Mouse (Mus musculus): Measurements from ENCODE around the gene Chd2.
"Not testable (repeated sequence)": the region's sequence is repeated elsewhere in the genome, so short reads cannot be mapped to it uniquely, and the experiment has no call there.

Gene Chd2

GRCm38 (mm10) chr7:73539116-73539682 is 2.4 kb downstream of the Chd2 start:
- DNase-seq (ENCODE audit: low read depth, low spot score): no peak

- no peak for DNase-seq (ENCODE audit: low read depth, low spot score)
Observed at GRCm38 (mm10) chr7:73538424-73539079, 3.1 kb downstream of the Chd2 start.

GRCm38 (mm10) chr7:73537634-73538423 is 3.8 kb downstream of the Chd2 start:
- DNase-seq (ENCODE audit: low read depth, low spot score): peak; percentile 96

GRCm38 (mm10) chr7:73537228-73537627 is 4.4 kb downstream of the Chd2 start:
- no peak for DNase-seq (ENCODE audit: low read depth, low spot score)

- no peak for DNase-seq (ENCODE audit: low read depth, low spot score)
Observed at GRCm38 (mm10) chr7:73536579-73536978, 5.1 kb downstream of the Chd2 start.

GRCm38 (mm10) chr7:73535861-73536200 is 5.8 kb downstream of the Chd2 start:
- no peak for DNase-seq (ENCODE audit: low read depth, low spot score)

GRCm38 (mm10) chr7:73534937-73535860 is 6.4 kb downstream of the Chd2 start:
- no peak for DNase-seq (ENCODE audit: low read depth, low spot score)

GRCm38 (mm10) chr7:73533457-73533856 is 8.2 kb downstream of the Chd2 start:
- no peak for DNase-seq (ENCODE audit: low read depth, low spot score)

GRCm38 (mm10) chr7:73532916-73533315 is 8.7 kb downstream of the Chd2 start:
- no peak for DNase-seq (ENCODE audit: low read depth, low spot score)

- DNase-seq (ENCODE audit: low read depth, low spot score): no peak
Observed at GRCm38 (mm10) chr7:73532139-73532538, 9.5 kb downstream of the Chd2 start.

- DNase-seq (ENCODE audit: low read depth, low spot score): no peak
Observed at GRCm38 (mm10) chr7:73531506-73532093, 10.0 kb downstream of the Chd2 start.

- no peak for DNase-seq (ENCODE audit: low read depth, low spot score)
Observed at GRCm38 (mm10) chr7:73530846-73531245, 10.8 kb downstream of the Chd2 start.

GRCm38 (mm10) chr7:73530164-73530563 is 11.5 kb downstream of the Chd2 start:
- no peak for DNase-seq (ENCODE audit: low read depth, low spot score)

- no peak for DNase-seq (ENCODE audit: low read depth, low spot score)
Observed at GRCm38 (mm10) chr7:73529261-73529660, 12.4 kb downstream of the Chd2 start.

GRCm38 (mm10) chr7:73528377-73528894 is 13.2 kb downstream of the Chd2 start:
- not testable (repeated sequence) for DNase-seq (ENCODE audit: low read depth, low spot score)

GRCm38 (mm10) chr7:73527225-73527624 is 14.4 kb downstream of the Chd2 start:
- no peak for DNase-seq (ENCODE audit: low read depth, low spot score)

GRCm38 (mm10) chr7:73524454-73524952 is 17.1 kb downstream of the Chd2 start:
- peak; percentile 72 for DNase-seq (ENCODE audit: low read depth, low spot score)

GRCm38 (mm10) chr7:73523608-73524259 is 17.9 kb downstream of the Chd2 start:
- no peak for DNase-seq (ENCODE audit: low read depth, low spot score)

- no peak for DNase-seq (ENCODE audit: low read depth, low spot score)
Observed at GRCm38 (mm10) chr7:73523183-73523582, 18.4 kb downstream of the Chd2 start.
